Mouse (Mus musculus) testis, adult 2 months (tissue): Measurements from ENCODE around the gene Jag2. TPM values are rescaled to one million over a fixed set of nuclear protein-coding genes. Genes with fewer than 3 reads are reported as not detected.

Experiments
- H3K27ac ChIP-seq: fragments of 200-500 bp; 2 replicates; pipeline ENCODE4 v1.5.1; 2012; ENCODE audit warnings: low read depth, low read length; ENCODE audit not compliant: control insufficient read depth, insufficient read depth
- H3K27me3 ChIP-seq: fragments of 200-500 bp; 2 replicates; pipeline ENCODE4 v1.6.1; 2012; ENCODE audit warnings: mild to moderate bottlenecking, low read length, moderate library complexity; ENCODE audit not compliant: control insufficient read depth, insufficient read depth
- H3K36me3 ChIP-seq: fragments of 200-500 bp; 2 replicates; pipeline ENCODE4 v1.6.1; 2012; ENCODE audit warnings: mild to moderate bottlenecking, low read length; ENCODE audit not compliant: control insufficient read depth, insufficient read depth
- H3K4me1 ChIP-seq: fragments of 200-500 bp; 2 replicates; pipeline ENCODE4 v1.6.1; 2012; ENCODE audit warnings: low read length; ENCODE audit not compliant: control insufficient read depth, insufficient read depth
- H3K4me3 ChIP-seq: fragments of 200-500 bp; 2 replicates; pipeline ENCODE4 v1.5.1; 2012; ENCODE audit warnings: low read depth, mild to moderate bottlenecking, low read length, moderate library complexity, mixed read lengths; ENCODE audit not compliant: control insufficient read depth
- CTCF ChIP-seq: fragments of 200-500 bp; IDR thresholded peaks from 2 replicates; pipeline ENCODE4 v1.5.1; 2012; ENCODE audit warnings: low read depth, mild to moderate bottlenecking, inconsistent platforms, low read length, moderate library complexity; ENCODE audit not compliant: control insufficient read depth, insufficient read depth, insufficient replicate concordance
- POLR2A ChIP-seq: fragments of 200-500 bp; IDR thresholded peaks from 2 replicates; pipeline ENCODE4 v1.6.1; 2012; ENCODE audit warnings: low read depth, mild to moderate bottlenecking, inconsistent platforms, low read length, moderate library complexity; ENCODE audit not compliant: control insufficient read depth
- polyA plus RNA-seq: library from polyadenylated mRNA; depleted of rRNA; stranded (reverse); fragments of >200 nt; gene quantifications from 2 replicates; pipeline ENCODE4 v1.2.3, GENCODE M21; 2012

Gene Jag2
- polyA plus RNA-seq, 1 experiment = 10.9 TPM

DNA sequence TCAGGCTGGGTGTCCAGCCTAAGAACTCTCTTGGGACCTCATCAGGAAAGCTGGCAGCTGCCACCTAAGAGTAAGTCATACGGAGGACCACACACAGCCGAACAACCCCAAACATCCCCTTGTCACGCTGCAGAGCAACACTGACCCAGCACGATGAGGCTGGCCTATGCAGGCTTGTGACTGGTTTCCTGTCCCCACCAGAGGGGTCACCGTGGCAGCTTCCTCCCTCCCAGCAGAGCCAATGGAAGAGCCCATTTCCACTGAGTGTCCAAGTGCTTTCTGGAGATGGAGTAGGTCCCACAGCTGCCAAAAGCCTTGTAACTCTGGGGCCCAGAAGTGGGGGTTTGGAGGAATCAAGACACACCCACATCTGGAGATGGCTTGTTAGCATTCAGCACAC lies 32.3 kb upstream of the Jag2 start:
- Histone ChIP-seq H3K4me1 (no peaks in the 10 kb centered on the region), H3K4me3 (no peak overlapping the region), H3K27me3 (no peaks in the 10 kb centered on the region), H3K27ac (no peak overlapping the region), H3K36me3 (peaks cover 3% of the 10 kb centered on the region)
- TF ChIP-seq POLR2A = no peak
- no peak for TF ChIP-seq CTCF

DNA sequence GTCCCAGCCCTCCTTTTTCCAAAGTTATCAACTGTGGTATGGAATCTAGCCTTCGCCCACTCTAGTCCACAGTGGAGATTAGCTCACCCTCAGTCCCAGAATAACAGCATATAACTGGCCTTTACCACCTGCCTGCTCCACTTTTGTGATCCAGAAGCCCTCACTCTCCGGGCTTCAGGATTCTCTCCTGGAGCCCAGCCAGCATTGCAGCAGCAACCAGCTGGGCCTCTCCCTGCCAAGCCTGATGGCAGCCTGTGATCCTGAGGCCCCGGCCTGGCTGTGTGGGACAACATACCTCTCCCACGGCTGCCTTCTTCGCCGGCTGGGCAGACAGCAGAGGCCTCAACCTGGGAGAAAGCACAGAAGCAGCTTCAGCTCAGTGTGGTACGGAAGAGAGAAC lies 31.9 kb upstream of the Jag2 start:
- H3K36me3 ChIP-seq = peaks cover 3% of the 10 kb centered on the region
- H3K4me1 ChIP-seq = no peaks in the 10 kb centered on the region
- no peak overlapping the region for H3K27ac ChIP-seq
- no peaks in the 10 kb centered on the region for H3K27me3 ChIP-seq
- TF ChIP-seq CTCF (no peak), POLR2A (no peak)
- H3K4me3 ChIP-seq = no peak overlapping the region

DNA sequence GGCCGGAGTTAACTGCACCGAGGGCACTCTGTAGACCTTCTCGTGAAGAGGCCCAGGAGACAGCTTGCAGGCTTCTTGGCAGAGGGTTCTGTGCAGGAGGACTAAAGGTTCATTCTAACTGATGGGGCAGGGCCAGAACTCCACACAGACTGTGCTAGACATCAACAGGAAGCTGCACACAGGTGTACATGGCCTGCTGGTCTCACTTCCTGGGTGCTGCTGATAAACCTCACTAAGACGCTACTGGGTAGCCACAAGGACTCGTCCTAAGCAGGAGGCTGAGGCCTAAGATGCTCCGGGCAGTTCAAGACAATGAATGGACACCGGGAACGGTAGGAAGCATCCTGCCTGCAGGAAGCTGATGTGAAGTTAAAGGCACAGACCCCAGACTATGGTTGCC lies 29.8 kb upstream of the Jag2 start:
- Histone ChIP-seq H3K27me3 (no peaks in the 10 kb centered on the region), H3K4me3 (no peak overlapping the region), H3K36me3 (peaks cover 3% of the 10 kb centered on the region), H3K27ac (no peak overlapping the region), H3K4me1 (no peaks in the 10 kb centered on the region)
- TF ChIP-seq POLR2A (no peak), CTCF (no peak)

DNA sequence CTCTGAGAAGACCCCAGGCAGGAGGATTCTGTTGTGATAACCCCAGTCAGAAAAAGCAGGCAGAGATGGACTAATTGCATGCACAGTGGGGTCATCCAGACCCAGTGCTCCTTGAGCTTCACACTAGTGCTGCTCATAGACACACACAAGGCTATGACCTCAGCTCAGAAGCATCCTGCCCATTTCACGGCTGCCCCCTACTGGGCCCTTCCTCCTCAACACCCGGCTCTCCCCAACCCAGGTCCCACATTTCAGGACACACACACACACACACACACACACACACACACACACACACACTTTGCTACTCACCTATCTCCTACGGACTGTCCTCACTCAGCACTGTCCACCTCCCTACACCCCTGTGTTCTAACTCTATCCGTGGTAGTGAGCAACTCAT lies 28.7 kb upstream of the Jag2 start:
- no peaks in the 10 kb centered on the region for H3K27me3 ChIP-seq
- H3K4me1 ChIP-seq = no peaks in the 10 kb centered on the region
- H3K4me3 ChIP-seq = no peak overlapping the region
- TF ChIP-seq CTCF (peak; percentile 33; the same call in 1 of the 2 replicates), POLR2A (no peak)
- H3K36me3 ChIP-seq = peaks cover 3% of the 10 kb centered on the region
- H3K27ac ChIP-seq = no peak overlapping the region

DNA sequence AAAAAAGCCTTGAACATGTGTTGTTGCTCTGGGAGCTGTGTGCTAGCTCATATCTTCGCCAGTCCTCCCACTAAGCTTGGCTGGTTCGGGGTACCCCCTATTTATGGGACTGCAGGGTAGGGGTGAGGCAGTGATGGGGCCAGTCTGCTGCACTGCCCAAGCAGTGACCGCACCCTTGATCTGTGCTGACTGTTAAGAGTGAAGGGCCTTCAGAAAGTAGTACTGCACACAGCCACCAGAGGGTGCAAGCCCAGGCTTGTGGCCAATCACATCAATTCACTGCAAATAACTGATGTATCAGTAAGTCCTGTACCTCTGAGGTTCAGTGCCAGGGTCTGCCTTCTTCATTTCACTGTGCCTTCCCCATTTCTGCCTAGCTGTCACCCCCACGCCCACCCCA lies 26.2 kb upstream of the Jag2 start:
- no peak overlapping the region for H3K4me3 ChIP-seq
- peaks cover 3% of the 10 kb centered on the region; the same call in 1 of the 2 replicates for H3K36me3 ChIP-seq
- no peaks in the 10 kb centered on the region for H3K27me3 ChIP-seq
- peaks cover 10% of the 10 kb centered on the region for H3K4me1 ChIP-seq
- TF ChIP-seq POLR2A = no peak
- peak; percentile 68; the same call in 1 of the 2 replicates for TF ChIP-seq CTCF
- no peak overlapping the region for H3K27ac ChIP-seq

DNA sequence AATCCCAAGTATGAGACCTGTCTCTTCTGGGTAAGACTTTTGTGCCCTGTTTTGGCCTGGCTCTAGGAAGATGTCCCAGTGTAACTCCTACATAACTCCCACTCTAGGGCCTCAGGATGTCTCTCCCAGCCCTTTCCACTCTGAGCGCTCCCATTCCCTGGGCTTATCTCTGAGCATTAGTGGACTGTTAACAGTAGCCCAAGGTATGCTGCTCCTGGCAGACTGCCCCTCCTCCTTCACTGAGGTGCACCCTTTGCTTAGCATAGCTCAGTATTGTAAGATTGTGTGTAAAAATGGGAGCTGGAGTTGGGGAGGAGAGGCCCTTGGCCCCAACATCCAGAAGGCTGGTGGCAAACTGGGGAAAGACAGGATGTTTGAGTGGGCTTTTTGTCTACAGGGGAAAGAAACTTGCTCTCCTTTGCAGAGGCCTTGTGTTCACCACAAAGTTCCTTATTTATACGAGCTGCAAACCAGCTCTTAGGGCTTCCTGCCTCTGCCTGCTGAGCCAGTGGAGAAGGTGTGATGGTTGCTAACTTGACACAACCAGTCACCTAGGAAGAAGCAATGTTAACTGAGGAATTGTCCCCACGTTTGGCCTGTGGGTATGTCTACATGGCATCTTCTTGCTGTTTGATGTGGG lies 23.5 kb upstream of the Jag2 start:
- H3K36me3 ChIP-seq = no peaks in the 10 kb centered on the region
- no peak for TF ChIP-seq POLR2A
- TF ChIP-seq CTCF = 0 out of 2 replicates have a peak, but pooled peaks have one; percentile 0
- H3K27ac ChIP-seq = no peak overlapping the region
- H3K4me1 ChIP-seq = peaks cover 23% of the 10 kb centered on the region
- H3K27me3 ChIP-seq = no peaks in the 10 kb centered on the region
- H3K4me3 ChIP-seq = no peak overlapping the region

DNA sequence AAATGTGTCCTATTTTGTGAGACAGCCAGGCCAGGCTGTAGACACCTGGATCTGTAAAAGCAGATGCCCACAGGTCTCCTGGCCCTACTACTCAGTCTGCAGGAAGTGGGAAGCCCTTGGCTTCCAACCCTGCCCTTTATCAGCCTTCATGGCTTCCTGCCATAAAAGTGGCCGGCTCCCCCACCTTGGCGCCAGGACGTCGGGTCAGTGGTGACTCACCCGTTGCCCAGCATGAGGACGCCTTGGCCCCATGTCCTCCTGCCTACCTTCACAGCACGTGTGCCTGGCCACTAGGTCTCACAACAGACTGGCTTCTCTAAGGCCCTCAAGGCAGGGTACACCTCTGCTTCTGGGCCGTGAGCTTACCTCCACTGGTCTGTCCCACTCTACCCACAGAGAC lies 22.9 kb upstream of the Jag2 start:
- Histone ChIP-seq H3K27ac (no peak overlapping the region), H3K4me1 (peaks cover 23% of the 10 kb centered on the region), H3K36me3 (no peaks in the 10 kb centered on the region), H3K4me3 (no peak overlapping the region), H3K27me3 (no peaks in the 10 kb centered on the region)
- TF ChIP-seq CTCF (no peak), POLR2A (no peak; the same call in 1 of the 2 replicates)
